Mouse (Mus musculus) left cerebral cortex, adult 11 months (tissue): ENCODE data around the gene H2afy2.

Source experiments
- DNase-seq: peaks from one replicate; pipeline ENCODE4 v3.0.0; 2022; ENCODE audit warnings: low spot score

The H2afy2 gene

GRCm38 (mm10) chr10:61784414-61784813 lies 467 bp upstream of the H2afy2 start:
- no peak for DNase-seq

- DNase-seq = peak; percentile 53
Measured at GRCm38 (mm10) chr10:61782799-61783611, 942 bp downstream of the H2afy2 start.

GRCm38 (mm10) chr10:61781461-61782128 lies 2.4 kb downstream of the H2afy2 start:
- DNase-seq = no peak

GRCm38 (mm10) chr10:61766806-61767205 lies 17.1 kb downstream of the H2afy2 start:
- no peak for DNase-seq

GRCm38 (mm10) chr10:61765558-61765957 lies 18.4 kb downstream of the H2afy2 start:
- DNase-seq = no peak

- no peak for DNase-seq
Measured at GRCm38 (mm10) chr10:61764689-61765088, 19.3 kb downstream of the H2afy2 start.

GRCm38 (mm10) chr10:61759869-61760268 lies 24.1 kb downstream of the H2afy2 start:
- DNase-seq = no peak

GRCm38 (mm10) chr10:61758904-61759303 lies 25.0 kb downstream of the H2afy2 start:
- no peak for DNase-seq

GRCm38 (mm10) chr10:61757022-61757421 lies 26.9 kb downstream of the H2afy2 start:
- no peak for DNase-seq

GRCm38 (mm10) chr10:61753071-61753470 lies 30.9 kb downstream of the H2afy2 start:
- DNase-seq = no peak

GRCm38 (mm10) chr10:61751534-61752219 lies 32.3 kb downstream of the H2afy2 start:
- DNase-seq = no peak

GRCm38 (mm10) chr10:61750014-61750413 lies 33.9 kb downstream of the H2afy2 start:
- no peak for DNase-seq

- no peak for DNase-seq
Measured at GRCm38 (mm10) chr10:61747302-61747701, 36.6 kb downstream of the H2afy2 start.

GRCm38 (mm10) chr10:61745133-61745532 lies 38.8 kb downstream of the H2afy2 start:
- DNase-seq = no peak

GRCm38 (mm10) chr10:61742336-61742735 lies 41.6 kb downstream of the H2afy2 start:
- DNase-seq = no peak

GRCm38 (mm10) chr10:61741873-61742272 lies 42.1 kb downstream of the H2afy2 start:
- no peak for DNase-seq

GRCm38 (mm10) chr10:61741306-61741705 lies 42.6 kb downstream of the H2afy2 start:
- no peak for DNase-seq

- DNase-seq = no peak
Measured at GRCm38 (mm10) chr10:61738126-61738525, 45.8 kb downstream of the H2afy2 start.

GRCm38 (mm10) chr10:61737537-61737936 lies 46.4 kb downstream of the H2afy2 start:
- DNase-seq = no peak

GRCm38 (mm10) chr10:61736671-61737078 lies 47.3 kb downstream of the H2afy2 start:
- no peak for DNase-seq

- no peak for DNase-seq
Measured at GRCm38 (mm10) chr10:61734377-61734776, 49.6 kb downstream of the H2afy2 start.

- DNase-seq = no peak
Measured at GRCm38 (mm10) chr10:61730171-61730570, 53.8 kb downstream of the H2afy2 start.

GRCm38 (mm10) chr10:61729181-61729580 lies 54.8 kb downstream of the H2afy2 start:
- no peak for DNase-seq
